In the genomic region with DNA sequence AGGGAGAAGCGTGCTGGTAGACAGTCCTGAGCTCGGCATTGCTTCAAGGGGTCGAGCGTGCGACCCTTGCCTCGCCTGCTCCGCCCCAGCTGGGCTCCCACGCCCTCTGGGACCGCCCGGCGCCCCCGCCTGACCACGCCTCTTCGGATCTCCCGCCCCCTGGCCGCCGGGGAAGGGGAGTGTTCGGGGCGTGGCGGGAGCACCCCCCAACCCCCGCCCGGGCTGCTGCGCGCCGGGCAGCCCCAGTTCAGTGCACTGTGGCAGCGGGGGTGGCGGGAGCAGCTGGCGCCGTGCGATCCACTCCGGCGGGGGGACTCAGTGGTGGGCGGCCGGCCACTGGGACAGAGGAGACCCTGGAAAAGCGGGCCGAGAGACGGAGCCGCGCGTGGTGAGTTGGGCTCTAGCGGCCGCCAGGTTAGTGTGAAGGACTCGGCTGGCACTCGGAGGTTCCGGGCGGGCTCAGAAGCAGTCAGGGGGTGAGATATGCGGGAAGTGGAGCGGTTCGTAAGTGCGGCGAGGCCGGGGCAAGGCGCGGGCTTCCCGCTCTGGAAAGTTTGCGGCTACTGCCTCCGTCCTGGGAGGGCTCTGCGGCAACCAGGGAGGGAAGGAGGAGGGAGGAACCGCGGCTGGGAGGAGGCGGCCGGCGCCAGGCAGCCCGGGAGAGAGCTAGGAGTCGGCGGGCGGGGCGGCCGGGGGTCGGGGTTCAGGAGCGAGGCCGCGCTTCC, we compare ENCODE assay signal across 8 mouse cellular contexts. TPM values are rescaled to one million over a fixed set of nuclear protein-coding genes. Genes with fewer than 3 reads are reported as not detected.
A peak's percentile ranks its signal among the peaks of the same experiment; 100 is the strongest.
DNase-seq lines count a peak whose midpoint lies in the region; ATAC-seq and TF ChIP-seq lines count a peak whose summit lies in the region.

A gene (plus strand): TSS at position 134 of the 725 bp plus-strand sequence.

- H3K9ac ChIP-seq in ES-E14 (ENCODE audit: insufficient read depth, low read depth, low read length, poor library complexity, severe bottlenecking) = peak within 1 kb of the TSS; percentile 53
- H3K9ac ChIP-seq in hindbrain, embryonic 14.5 days = peak within 1 kb of the TSS; percentile 79

- no peaks in the 10 kb centered on the region for H3K36me3 ChIP-seq in ES-E14 (ENCODE audit: control insufficient read depth, insufficient read depth, low read length, poor library complexity, severe bottlenecking)
- H3K36me3 ChIP-seq in hindbrain, embryonic 14.5 days (replicated peaks; ENCODE audit: control insufficient read depth, insufficient read depth) = no peaks in the 10 kb centered on the region

- no peaks in the 10 kb centered on the region for H3K9me3 ChIP-seq in ES-E14 (ENCODE audit: control insufficient read depth, insufficient read depth, low read depth, low read length)
- H3K9me3 ChIP-seq in hindbrain, embryonic 14.5 days (ENCODE audit: control insufficient read depth, low read length) = no peaks in the 10 kb centered on the region

- H3K4me2 ChIP-seq in hindbrain, embryonic 14.5 days (replicated peaks) = peak within 1 kb of the TSS; percentile 98

- H3K4me3 ChIP-seq in ES-E14 (ENCODE audit: insufficient read depth in 1 of 2, low read depth in 1 of 2, low read length in 2 of 2, poor library complexity in 1 of 2, severe bottlenecking in 1 of 2) = peak within 1 kb of the TSS; percentile 55 to 72
- peak within 1 kb of the TSS; percentile 63 for H3K4me3 ChIP-seq in hindbrain, embryonic 14.5 days (replicated peaks; ENCODE audit: low read length)

- peaks cover 22% of the 10 kb centered on the region for H3K27me3 ChIP-seq in hindbrain, embryonic 14.5 days (ENCODE audit: control insufficient read depth, insufficient read depth, low read length)

- no peak within 1 kb of the TSS for H3K27ac ChIP-seq in ES-E14 (ENCODE audit: insufficient read depth, low read depth, low read length, poor library complexity, severe bottlenecking)
- H3K27ac ChIP-seq in hindbrain, embryonic 14.5 days = peak within 1 kb of the TSS; percentile 79

- peak; percentile 50 for ATAC-seq in hindbrain, embryonic 14.5 days (ENCODE audit: low FRiP score)

- WGBS in hindbrain, embryonic 14.5 days = under 1% methylated on average over 67 of the region's 73 CpGs

- H3K4me1 ChIP-seq in ES-E14 (ENCODE audit: control insufficient read depth in 2 of 2, insufficient read depth in 2 of 2, low read length in 2 of 2, poor library complexity in 1 of 2) = peaks cover 0 to 7% of the 10 kb centered on the region in 2 experiments; a peak in 1 of 4 replicates
- peaks cover 18% of the 10 kb centered on the region for H3K4me1 ChIP-seq in hindbrain, embryonic 14.5 days (replicated peaks; ENCODE audit: control insufficient read depth, insufficient read depth, low read length)

- DNase-seq in ES-E14 (ENCODE audit: low read depth, low spot score) = no peak
- peak; percentile 80 for DNase-seq in adrenal gland, postnatal 10 days
- peak; percentile 43 for DNase-seq in gastrocnemius, adult 18-20 months (ENCODE audit: low spot score)
- peak; percentile 27 for DNase-seq in hindbrain, embryonic 14.5 days (ENCODE audit: low spot score)
- DNase-seq in left cerebral cortex, adult 8-10 months (ENCODE audit: low spot score in 2 of 2) = no peak
- peak; percentile 87 to 93 for DNase-seq in lung, postnatal 4 days
- peak; percentile 36 to 72 for DNase-seq in spleen, postnatal 4 days (ENCODE audit: low spot score in 2 of 2)
- no peak for DNase-seq in cerebellum, adult 11-12 months

- in situ Hi-C loops in ES-E14 (cut with MboI; ENCODE audit: low sequenced_read_pairs in 2 of 2, unreplicated experiment in 2 of 2) = loop anchor here in 1 of 2 experiments (10.0 to 25.0 kb wide), 2 partner anchors 287 to 1666 kb away; a partner anchor contains a TSS

TF ChIP-seq in ES-E14, 5 proteins besides CTCF, POLR2A, EP300 and RAD21:
- no peak for TF ChIP-seq MAFK (IDR thresholded peaks at IDR 0.05; ENCODE audit: insufficient read depth, low read depth, low read length)
- TF ChIP-seq ZNF384 (IDR thresholded peaks at IDR 0.05; ENCODE audit: low read depth, low read length) = no peak
- TF ChIP-seq CHD2 (IDR thresholded peaks at IDR 0.05; ENCODE audit: low read depth, low read length) = no peak
- no peak for TF ChIP-seq ZC3H11A (IDR thresholded peaks at IDR 0.05; ENCODE audit: borderline replicate concordance, low read depth, low read length)
- no peak for TF ChIP-seq HCFC1 (IDR thresholded peaks at IDR 0.05; ENCODE audit: borderline replicate concordance, insufficient read depth, low read length)

RNA-seq across cellular contexts. Expression of the gene that starts here (rescaled TPM):
- 3.9 and 5.1 TPM in 2 replicates for total RNA-seq in ES-E14 (2012; rRNA removed)
- 1 to 10 TPM; 4.8 to 8.8 TPM for total RNA-seq in adrenal gland, postnatal 10 days (2021)
- total RNA-seq in gastrocnemius, adult 18-20 months (2021) = 1 to 10 TPM; 3.5 to 5.7 TPM
- 46.5 and 47.2 TPM in 2 replicates for polyA plus RNA-seq in hindbrain, embryonic 14.5 days (2014; fragmentation: Nextera tagmentation; extraction: Ambion mirVana)
- 100 to 1,000 TPM; 103 to 113 (median 105) TPM for total RNA-seq in left cerebral cortex, adult 8-10 months (2022)

Comparison
In these comparisons a context has a peak if more than half of its experiments do, and no peak if none do; other contexts are left out.
1. RNA of the gene that starts here (total RNA-seq): 103 to 113 TPM in left cerebral cortex, adult 8-10 months; 4.8 to 8.8 TPM in adrenal gland, postnatal 10 days, 3.5 to 5.7 TPM in gastrocnemius, adult 18-20 months and 3.9 to 5.1 TPM in ES-E14; every median in the first group is over 10 times any median in the second.
2. DNase-seq: peak in adrenal gland, postnatal 10 days (single experiment), gastrocnemius, adult 18-20 months (single experiment), hindbrain, embryonic 14.5 days (single experiment), lung, postnatal 4 days (2 of 2) and spleen, postnatal 4 days (2 of 2); none in ES-E14 (single experiment), left cerebral cortex, adult 8-10 months (0 of 2) and cerebellum, adult 11-12 months (single experiment).